Mouse (Mus musculus) embryonic facial prominence, embryonic 15.5 days (tissue): ENCODE data around the gene Aldh16a1. TPM values are rescaled to one million over a fixed set of nuclear protein-coding genes. Genes with fewer than 3 reads are reported as not detected.

ENCODE experiments used
- ATAC-seq: fragments of 200-750 bp; cut with Nextera tagmentation; 2 replicates; pipeline ENCODE4 v1.8.0; 2017; ENCODE audit warnings: low read depth, moderate TSS enrichment; ENCODE audit not compliant: insufficient number of reproducible peaks, low FRiP score, low TSS enrichment
- H3K27ac ChIP-seq: fragments of 300-500 bp; sonication (generic); replicated peaks from 2 replicates; pipeline ENCODE4 v1.5.1; 2015; ENCODE audit warnings: mild to moderate bottlenecking, inconsistent platforms
- H3K27me3 ChIP-seq: fragments of 300-500 bp; sonication (generic); 2 replicates; pipeline ENCODE4 v1.6.1; 2015; ENCODE audit warnings: inconsistent platforms
- H3K36me3 ChIP-seq: fragments of 300-500 bp; sonication (generic); 2 replicates; pipeline ENCODE4 v1.6.1; 2015; ENCODE audit warnings: mild to moderate bottlenecking, inconsistent platforms
- H3K4me1 ChIP-seq: fragments of 300-500 bp; sonication (generic); 2 replicates; pipeline ENCODE4 v1.6.1; 2015; ENCODE audit warnings: inconsistent platforms
- H3K4me2 ChIP-seq: fragments of 300-500 bp; sonication (generic); replicated peaks from 2 replicates; pipeline ENCODE4 v1.6.1; 2015; ENCODE audit warnings: mild to moderate bottlenecking, inconsistent platforms
- H3K4me3 ChIP-seq: fragments of 300-500 bp; sonication (generic); replicated peaks from 2 replicates; pipeline ENCODE4 v1.5.1; 2015; ENCODE audit warnings: mild to moderate bottlenecking, inconsistent platforms
- H3K9ac ChIP-seq: fragments of 300-500 bp; sonication (generic); 2 replicates; pipeline ENCODE4 v1.6.1; 2015; ENCODE audit warnings: inconsistent platforms
- H3K9me3 ChIP-seq: fragments of 300-500 bp; sonication (generic); replicated peaks from 2 replicates; pipeline ENCODE4 v1.6.1; 2016; ENCODE audit warnings: inconsistent platforms
- WGBS: fragments of 180-500 bp; shearing (Covaris S2); methylation state at CpG from one replicate; pipeline ENCODE4 v1.1.7; 2015; 5-methylcytosine and 5-hydroxymethylcytosine counted together
- polyA plus RNA-seq: library from polyadenylated mRNA; unstranded; fragments of >200 nt; fragmentation: Nextera tagmentation; extraction: Ambion mirVana; gene quantifications from 2 replicates; pipeline ENCODE4 v1.2.1, GENCODE M21; 2015

The Aldh16a1 gene
- polyA plus RNA-seq, 1 experiment from 2014 or later, result 47.1 TPM

- WGBS, result 88% methylated on average over 13 of the region's 13 CpGs
- Histone ChIP-seq H3K27ac (no peak overlapping the region), H3K4me1 (no peaks in the 10 kb centered on the region; the same call in 1 of the 2 replicates), H3K4me2 (no peak overlapping the region), H3K4me3 (no peak overlapping the region), H3K9ac (no peak overlapping the region), H3K27me3 (no peaks in the 10 kb centered on the region), H3K9me3 (no peaks in the 10 kb centered on the region), H3K36me3 (peaks cover 62% of the 10 kb centered on the region)
- ATAC-seq, result no peak
Observed at GRCm38 (mm10) chr7:45144368-45145174, 9.8 kb downstream of the Aldh16a1 start.

GRCm38 (mm10) chr7:45141914-45142313 lies 12.5 kb downstream of the Aldh16a1 start:
- 81% methylated on average over 5 of the region's 5 CpGs for WGBS
- no peak overlapping the region for H3K27ac ChIP-seq
- H3K4me2 ChIP-seq, result no peak overlapping the region
- H3K36me3 ChIP-seq, result peaks cover 56% of the 10 kb centered on the region
- ATAC-seq, result no peak
- no peaks in the 10 kb centered on the region for H3K9me3 ChIP-seq
- no peak overlapping the region for H3K9ac ChIP-seq
- no peak overlapping the region for H3K4me3 ChIP-seq
- no peaks in the 10 kb centered on the region for H3K27me3 ChIP-seq
- H3K4me1 ChIP-seq, result no peaks in the 10 kb centered on the region; the same call in 1 of the 2 replicates

- no peak overlapping the region for H3K4me3 ChIP-seq
- no peak overlapping the region for H3K9ac ChIP-seq
- WGBS, result 91% methylated on average over 3 of the region's 3 CpGs
- ATAC-seq, result no peak
- no peak overlapping the region for H3K27ac ChIP-seq
- H3K27me3 ChIP-seq, result no peaks in the 10 kb centered on the region
- no peak overlapping the region for H3K4me2 ChIP-seq
- no peaks in the 10 kb centered on the region; the same call in 1 of the 2 replicates for H3K4me1 ChIP-seq
- H3K36me3 ChIP-seq, result peaks cover 51% of the 10 kb centered on the region
- no peaks in the 10 kb centered on the region for H3K9me3 ChIP-seq
Observed at GRCm38 (mm10) chr7:45141319-45141718, 13.1 kb downstream of the Aldh16a1 start.

- no peaks in the 10 kb centered on the region for H3K27me3 ChIP-seq
- no peak overlapping the region for H3K4me2 ChIP-seq
- H3K27ac ChIP-seq, result no peak overlapping the region
- peaks cover 39% of the 10 kb centered on the region for H3K36me3 ChIP-seq
- no peak for ATAC-seq
- H3K4me3 ChIP-seq, result no peak overlapping the region
- 64% methylated on average over 8 of the region's 8 CpGs for WGBS
- H3K4me1 ChIP-seq, result peaks cover 4% of the 10 kb centered on the region; the same call in 1 of the 2 replicates
- no peak overlapping the region for H3K9ac ChIP-seq
- H3K9me3 ChIP-seq, result no peaks in the 10 kb centered on the region
Observed at GRCm38 (mm10) chr7:45139904-45140723, 14.3 kb downstream of the Aldh16a1 start.

- WGBS, result 83% methylated on average over 1 of the region's 1 CpGs
- Histone ChIP-seq H3K27ac (no peak overlapping the region), H3K4me2 (no peak overlapping the region), H3K4me1 (peaks cover 10% of the 10 kb centered on the region; the same call in 1 of the 2 replicates), H3K9me3 (no peaks in the 10 kb centered on the region), H3K36me3 (peaks cover 22% of the 10 kb centered on the region), H3K4me3 (no peak overlapping the region), H3K27me3 (no peaks in the 10 kb centered on the region), H3K9ac (no peak overlapping the region)
- ATAC-seq, result no peak
Observed at GRCm38 (mm10) chr7:45138403-45138802, 16.0 kb downstream of the Aldh16a1 start.

- Histone ChIP-seq H3K4me3 (no peak overlapping the region), H3K36me3 (peaks cover 13% of the 10 kb centered on the region), H3K4me1 (peaks cover 10% of the 10 kb centered on the region; the same call in 1 of the 2 replicates), H3K9me3 (no peaks in the 10 kb centered on the region), H3K27me3 (no peaks in the 10 kb centered on the region), H3K4me2 (no peak overlapping the region), H3K9ac (no peak overlapping the region), H3K27ac (no peak overlapping the region)
- WGBS, result 77% methylated on average over 12 of the region's 12 CpGs
- no peak for ATAC-seq
Observed at GRCm38 (mm10) chr7:45137171-45138006, 17.0 kb downstream of the Aldh16a1 start.

GRCm38 (mm10) chr7:45135993-45136567 lies 18.3 kb downstream of the Aldh16a1 start, which contains the start of the genes Gm45713 and Flt3l:
TSS of gene Gm45713 (minus strand) at chr7:45136231.
TSS of gene Flt3l (minus strand) at chr7:45136432.
- Histone ChIP-seq H3K9me3 (no peaks in the 10 kb centered on the region), H3K4me3 (peak within 1 kb of the TSS; percentile 60), H3K27ac (no peak within 1 kb of the TSS), H3K27me3 (no peaks in the 10 kb centered on the region), H3K4me1 (peaks cover 10% of the 10 kb centered on the region; the same call in 1 of the 2 replicates), H3K36me3 (no peaks in the 10 kb centered on the region), H3K9ac (peak within 1 kb of the TSS; percentile 68), H3K4me2 (peak within 1 kb of the TSS; percentile 84)
- peak; percentile 81 for ATAC-seq
- 2% methylated on average over 29 of the region's 29 CpGs for WGBS

- ATAC-seq, result no peak
- no peaks in the 10 kb centered on the region for H3K36me3 ChIP-seq
- peaks cover 10% of the 10 kb centered on the region; the same call in 1 of the 2 replicates for H3K4me1 ChIP-seq
- WGBS, result 72% methylated on average over 3 of the region's 3 CpGs
- no peak overlapping the region for H3K27ac ChIP-seq
- H3K9ac ChIP-seq, result no peak overlapping the region
- H3K4me3 ChIP-seq, result peak overlapping the region; percentile 60
- no peaks in the 10 kb centered on the region for H3K9me3 ChIP-seq
- peak overlapping the region; percentile 84 for H3K4me2 ChIP-seq
- H3K27me3 ChIP-seq, result no peaks in the 10 kb centered on the region
Observed at GRCm38 (mm10) chr7:45135370-45135769, 19.0 kb downstream of the Aldh16a1 start.

- H3K9me3 ChIP-seq, result no peaks in the 10 kb centered on the region
- H3K4me1 ChIP-seq, result peaks cover 15% of the 10 kb centered on the region
- no peak overlapping the region for H3K4me2 ChIP-seq
- H3K27ac ChIP-seq, result no peak overlapping the region
- H3K4me3 ChIP-seq, result no peak overlapping the region
- 10% methylated on average over 12 of the region's 12 CpGs for WGBS
- no peaks in the 10 kb centered on the region for H3K27me3 ChIP-seq
- H3K36me3 ChIP-seq, result no peaks in the 10 kb centered on the region
- H3K9ac ChIP-seq, result no peak overlapping the region
- ATAC-seq, result no peak
Observed at GRCm38 (mm10) chr7:45134544-45135026, 19.8 kb downstream of the Aldh16a1 start.

GRCm38 (mm10) chr7:45133446-45134159 lies 20.8 kb downstream of the Aldh16a1 start:
- Histone ChIP-seq H3K4me2 (no peak overlapping the region), H3K36me3 (no peaks in the 10 kb centered on the region), H3K9ac (no peak overlapping the region), H3K4me3 (no peak overlapping the region), H3K9me3 (no peaks in the 10 kb centered on the region), H3K27me3 (no peaks in the 10 kb centered on the region), H3K4me1 (peaks cover 20% of the 10 kb centered on the region), H3K27ac (no peak overlapping the region)
- 78% methylated on average over 8 of the region's 8 CpGs for WGBS
- no peak for ATAC-seq
